Mouse (Mus musculus): ENCODE measurements around the gene Bod1.
A peak's percentile ranks its signal among the peaks of the same experiment; 100 is the strongest.

DNA sequence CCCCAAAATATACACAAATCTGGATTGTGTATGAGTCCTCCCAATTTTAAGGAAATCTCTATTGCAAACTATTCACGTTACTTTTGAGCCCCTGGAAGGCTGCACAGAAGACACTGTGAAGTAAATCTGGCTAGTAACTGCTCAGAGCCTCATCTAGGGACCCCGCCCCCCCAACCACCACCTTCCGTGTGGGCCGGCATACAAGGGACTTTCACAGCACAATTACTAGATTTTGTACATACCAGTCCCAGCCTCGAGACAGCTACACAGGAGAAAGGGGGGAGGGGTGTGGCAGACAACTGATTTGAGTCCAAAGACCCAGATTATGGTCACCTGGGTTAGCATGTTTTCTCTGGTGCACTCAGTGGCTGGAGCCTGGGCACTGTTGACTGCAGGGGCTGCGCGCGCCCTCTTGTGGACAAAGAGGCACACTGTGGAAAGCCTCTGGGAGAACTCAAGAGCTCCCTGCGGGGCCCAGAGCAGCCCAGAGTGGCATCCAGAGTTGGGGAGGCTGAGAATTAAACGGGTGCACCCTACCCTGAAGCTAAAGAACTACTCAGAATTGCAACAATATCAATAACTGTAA, 33.8 kb downstream of the Bod1 start:
- peak; percentile 91 for TF ChIP-seq CTCF (IDR thresholded peaks at IDR 0.05; ENCODE audit: low read depth)
- TF ChIP-seq EP300 (IDR thresholded peaks at IDR 0.05; ENCODE audit: low read depth): no peak

Data from liver, embryonic 14.5 days (tissue).